Mouse (Mus musculus): ENCODE measurements around the gene Mpzl1.
A peak's percentile ranks its signal among the peaks of the same experiment; 100 is the strongest.

The Mpzl1 gene

DNA sequence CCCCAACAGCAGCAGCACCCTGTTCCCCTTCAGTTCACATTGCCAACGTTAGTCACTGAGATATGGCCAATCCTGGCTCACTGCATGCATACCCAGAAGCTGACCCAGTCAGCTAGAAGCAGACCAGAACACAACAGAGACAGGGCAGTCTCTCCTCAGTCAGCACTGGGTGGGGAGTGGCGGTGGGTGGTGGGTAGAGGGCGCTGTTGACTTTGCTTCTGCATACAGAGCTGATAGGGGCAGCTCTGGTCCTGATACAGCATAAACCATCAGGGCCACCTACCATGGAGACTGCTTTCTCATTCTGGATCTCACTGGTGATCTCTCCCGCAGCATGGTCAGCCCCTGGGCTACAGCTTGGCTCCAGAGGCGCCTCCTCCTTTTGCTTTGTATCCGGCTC, 20.7 kb upstream of the Mpzl1 start:
- peak; percentile 61 for DNase-seq

DNA sequence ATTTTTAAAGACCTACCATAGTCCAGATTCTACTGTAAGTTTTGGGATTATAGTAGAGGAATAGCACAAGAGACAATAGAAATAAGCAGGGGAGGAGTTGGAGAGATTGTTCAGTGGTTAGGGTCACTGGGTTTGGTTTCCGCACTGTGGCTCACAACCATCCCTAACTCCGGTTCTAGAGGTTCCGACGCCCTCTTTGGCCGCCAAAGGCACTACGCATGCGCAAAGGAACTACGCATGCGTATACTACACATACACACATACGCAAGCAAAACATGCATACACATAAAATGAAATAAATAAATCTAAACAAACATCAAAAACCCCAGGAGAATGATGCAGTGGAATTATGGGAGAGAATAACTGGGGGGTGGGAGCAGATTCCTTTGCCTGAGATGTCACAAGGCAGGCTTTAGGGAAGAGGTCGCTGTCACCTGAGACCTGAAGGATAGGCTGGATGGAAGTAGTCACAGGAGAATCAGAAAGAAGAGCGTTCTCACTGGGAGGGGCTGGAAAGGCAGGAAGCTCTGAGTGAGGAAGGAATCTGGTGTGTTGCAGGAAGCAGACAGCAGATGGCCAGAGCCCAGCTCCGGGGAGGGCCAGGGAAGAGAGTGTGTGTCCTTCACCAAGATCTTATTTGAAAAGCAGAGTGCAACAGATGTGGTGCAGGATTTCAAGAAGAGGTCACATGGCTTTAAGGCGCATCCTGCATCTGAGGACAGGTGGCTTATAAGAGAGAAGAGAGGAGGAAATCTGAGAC, 19.0 kb upstream of the Mpzl1 start:
- DNase-seq = no peak

DNA sequence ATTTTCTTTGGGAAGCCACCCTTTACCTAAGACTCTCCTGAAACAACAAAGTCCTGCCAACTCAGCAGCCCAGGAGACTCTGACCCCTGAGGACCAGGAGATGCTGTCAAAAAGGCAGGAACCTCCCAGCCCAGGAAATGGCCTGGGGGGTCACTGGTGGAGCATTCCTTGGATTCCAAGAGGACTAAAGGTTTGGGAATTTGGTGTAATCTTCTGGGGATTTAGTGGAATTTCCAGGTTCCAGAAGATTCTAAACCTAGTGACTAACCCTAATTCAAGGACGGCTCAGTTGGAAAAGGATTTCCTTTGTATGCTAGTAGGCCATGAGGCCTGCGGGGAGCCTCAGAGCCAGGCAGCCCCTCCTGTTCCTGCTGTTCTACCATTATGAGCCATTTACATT, 18.2 kb upstream of the Mpzl1 start:
- no peak for DNase-seq

DNA sequence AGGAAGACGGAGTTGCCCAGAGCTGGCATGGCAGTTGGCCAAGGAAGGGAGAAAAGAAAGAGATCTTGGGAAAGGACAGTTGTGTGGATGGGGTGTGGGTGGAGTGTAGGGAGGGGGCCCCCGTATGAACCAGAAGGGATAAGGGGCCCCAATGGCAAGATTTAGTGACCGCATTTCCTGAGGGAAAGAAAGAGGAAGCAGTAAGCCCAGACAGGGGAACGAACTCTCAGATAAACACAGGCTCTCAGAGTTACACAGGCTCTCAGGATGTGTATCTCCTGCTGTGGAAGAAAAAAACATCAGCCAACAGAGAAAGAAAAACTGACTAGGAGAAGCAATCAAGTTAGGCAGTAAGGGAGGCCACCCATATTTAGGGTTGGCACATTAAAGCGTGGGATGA, 16.8 kb upstream of the Mpzl1 start:
- DNase-seq = no peak

DNA sequence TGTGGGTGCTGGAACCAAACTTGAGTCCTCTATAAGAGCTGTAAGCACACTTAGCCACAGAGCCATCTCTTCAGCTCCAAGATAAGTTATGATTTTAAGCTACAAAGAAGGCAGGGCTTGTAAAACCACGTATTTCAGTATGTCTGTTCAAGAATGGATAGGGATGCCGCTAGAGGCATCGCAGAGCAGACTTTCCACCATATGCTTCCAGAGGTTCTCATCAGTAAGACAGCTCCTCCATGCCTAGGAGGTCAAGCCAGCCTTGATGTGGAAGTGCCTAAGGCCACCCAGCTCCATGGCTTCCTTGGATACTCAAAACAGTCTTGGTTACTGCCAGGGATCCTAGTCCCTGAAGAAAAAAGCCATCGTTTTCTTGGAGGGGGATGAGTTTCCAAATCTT, 10.8 kb upstream of the Mpzl1 start:
- no peak for DNase-seq

DNA sequence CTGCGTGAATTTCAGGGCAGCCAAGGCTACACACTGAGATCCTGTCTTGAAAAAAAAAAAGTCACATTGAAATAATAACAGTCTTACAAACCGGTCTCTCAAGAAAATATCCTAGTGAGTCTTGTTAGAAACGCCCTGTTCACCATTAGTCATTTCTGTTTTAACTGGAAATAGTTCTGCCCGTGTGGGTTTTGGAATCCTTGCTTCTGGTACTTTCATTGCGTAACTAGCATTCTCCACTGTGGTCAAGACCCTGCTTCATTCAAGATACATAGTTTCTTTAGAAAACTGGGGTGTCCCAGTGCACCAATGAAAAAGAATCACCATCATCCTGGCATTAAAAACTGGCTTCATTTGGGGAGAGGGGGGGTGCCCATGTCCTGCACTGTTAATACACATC, 9.4 kb upstream of the Mpzl1 start:
- DNase-seq = no peak

DNA sequence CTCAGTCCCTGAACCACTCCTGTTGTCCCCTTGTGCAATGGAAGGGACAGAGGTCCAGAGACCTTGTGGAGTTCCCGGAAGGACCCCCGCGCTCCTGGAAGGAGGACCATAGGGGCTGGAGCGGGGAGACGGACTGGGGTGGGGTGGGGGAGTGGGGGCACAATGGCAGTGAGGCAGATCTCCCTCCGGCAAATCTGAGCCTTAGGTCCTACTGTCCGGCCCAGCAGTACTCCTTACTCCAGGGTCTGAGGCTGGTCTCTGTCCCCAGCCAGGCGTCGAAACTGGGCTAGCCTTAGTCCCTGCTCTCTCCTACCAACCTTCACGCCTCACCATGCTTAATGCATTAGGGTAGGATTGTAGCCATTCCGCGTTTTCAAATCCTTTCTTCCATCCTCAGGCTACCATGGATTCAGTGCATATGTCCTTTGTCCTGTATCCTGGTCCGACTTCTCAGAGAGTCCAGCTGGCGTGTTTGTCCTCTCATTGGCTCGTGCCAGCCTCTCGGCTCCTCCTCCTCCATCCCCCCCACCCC, 8.5 kb upstream of the Mpzl1 start:
- DNase-seq = peak; percentile 41

DNA sequence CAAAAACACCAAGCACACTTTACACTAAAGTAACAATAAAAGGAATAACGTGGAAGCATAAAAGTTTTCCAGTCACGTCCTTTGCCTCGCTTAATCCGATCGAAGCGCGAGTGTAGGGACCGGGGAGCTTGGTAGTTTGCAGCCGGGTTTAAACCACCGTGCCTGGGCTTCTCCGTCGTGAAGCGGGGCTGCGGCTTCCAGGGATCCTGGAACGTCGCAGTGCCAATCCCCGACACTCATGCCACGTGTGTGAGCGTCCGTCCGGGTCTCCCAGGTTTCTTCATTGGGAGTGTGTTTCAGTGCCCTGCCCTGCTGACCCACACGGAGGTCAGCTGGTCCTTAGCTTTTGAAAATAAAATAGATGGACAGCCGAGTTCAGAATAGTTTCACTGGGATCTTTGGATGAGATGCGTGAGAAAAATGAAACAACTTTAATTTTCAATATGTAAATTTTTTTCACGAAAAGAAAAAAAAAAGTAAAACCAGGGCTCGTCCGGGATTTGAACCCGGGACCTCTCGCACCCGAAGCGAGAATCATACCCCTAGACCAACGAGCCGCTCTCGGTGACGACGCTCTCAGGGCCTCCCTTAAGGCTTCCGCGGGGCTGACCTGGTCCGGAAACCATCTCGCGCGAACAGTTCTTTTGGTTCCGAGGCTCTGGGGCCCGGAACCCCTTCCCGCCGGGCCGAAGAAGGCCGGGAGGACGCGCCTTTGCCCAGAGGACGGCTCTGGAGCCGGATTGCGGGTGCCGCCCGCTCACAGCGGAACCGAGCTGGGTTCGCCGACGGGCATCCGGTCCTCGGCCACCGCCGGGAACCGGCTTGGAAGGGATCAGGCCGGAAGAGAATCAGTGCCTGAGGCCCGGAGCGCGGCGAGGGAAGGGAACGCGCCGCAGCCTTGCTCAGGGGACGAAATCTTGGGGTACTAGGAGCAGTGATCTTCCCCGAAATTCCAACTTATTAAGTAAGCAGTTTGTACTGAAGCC, 7.7 kb upstream of the Mpzl1 start:
- DNase-seq = peak; percentile 87

DNA sequence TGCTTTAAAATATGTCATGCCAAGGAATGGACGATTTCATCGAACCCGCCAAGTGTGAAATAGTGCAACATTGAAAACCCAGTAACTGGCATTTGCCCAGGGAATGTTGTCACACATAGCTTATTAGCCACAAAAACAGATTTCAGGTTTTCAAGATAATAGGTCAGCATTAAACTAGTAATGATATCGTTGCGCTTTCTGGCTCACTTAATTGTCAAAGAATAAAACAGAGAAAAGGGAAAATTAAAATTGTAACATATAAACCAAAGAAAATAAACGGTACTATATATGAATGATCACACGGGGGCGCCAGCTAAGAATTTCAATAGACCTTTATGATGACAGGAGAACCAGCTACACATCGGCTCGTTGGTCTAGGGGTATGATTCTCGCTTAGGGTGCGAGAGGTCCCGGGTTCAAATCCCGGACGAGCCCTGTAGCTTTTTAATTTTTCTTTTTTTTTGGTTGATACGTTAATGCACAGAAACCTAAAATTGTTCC, 7.0 kb upstream of the Mpzl1 start:
- DNase-seq = peak; percentile 72

DNA sequence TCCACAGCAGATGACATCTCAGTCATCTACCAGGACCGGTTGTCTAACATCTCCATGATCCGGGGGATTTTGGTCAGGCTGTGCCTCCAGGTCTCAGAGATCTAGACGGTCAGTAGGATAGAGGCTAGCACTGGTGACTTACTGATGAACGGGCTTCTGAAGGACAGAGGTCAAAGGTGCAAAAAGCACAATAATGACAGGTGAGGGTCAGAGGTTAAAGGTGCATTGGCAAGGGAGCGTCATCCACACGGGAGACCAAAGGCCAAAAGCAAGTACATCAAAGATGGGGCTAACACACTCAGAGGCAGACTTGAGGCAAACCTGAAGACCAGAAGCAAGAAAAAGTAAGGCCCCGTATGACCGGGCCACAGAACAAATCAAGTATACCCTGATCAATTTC, 2.0 kb upstream of the Mpzl1 start:
- no peak for DNase-seq

DNA sequence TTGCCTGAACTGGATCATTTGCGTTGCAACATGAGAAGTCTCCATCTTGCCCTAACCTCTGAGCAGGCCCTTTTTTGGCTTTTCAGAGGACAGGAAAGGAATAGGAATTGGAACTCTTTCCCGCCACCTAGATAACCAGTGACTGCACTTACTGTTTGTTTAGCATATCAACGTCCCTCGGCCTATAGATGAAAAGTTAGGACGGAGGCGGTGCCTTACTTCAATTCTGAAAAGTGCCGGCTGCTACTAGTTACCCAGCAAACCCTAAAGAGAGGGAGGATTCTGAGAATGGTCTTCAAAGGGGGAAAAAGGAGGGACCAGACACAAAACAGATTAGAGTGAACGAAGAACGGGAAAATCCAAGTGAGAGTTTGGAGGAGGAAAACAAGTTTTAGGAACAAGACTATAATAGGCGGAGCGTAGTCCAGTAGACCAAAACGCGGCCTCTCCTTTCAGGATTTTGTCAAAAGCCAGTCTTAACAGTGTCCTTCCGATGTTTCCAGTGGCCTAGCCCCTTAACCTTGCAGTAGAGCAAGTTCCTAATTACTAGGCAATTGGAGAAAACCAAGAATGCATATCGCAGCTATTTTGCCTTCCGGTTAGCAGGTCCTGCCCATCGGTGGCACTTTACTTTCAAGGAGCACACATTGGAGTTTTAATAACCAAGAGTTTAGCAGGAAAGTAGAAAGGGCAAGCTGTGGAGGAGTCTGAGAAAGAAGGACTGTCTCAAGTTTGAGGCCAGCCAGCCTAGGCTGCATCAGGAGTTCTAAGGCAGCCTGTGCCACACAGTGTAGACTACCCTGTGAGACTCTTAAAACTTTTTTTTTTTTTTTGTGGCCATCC, 938 bp upstream of the Mpzl1 start:
- DNase-seq = no peak

DNA sequence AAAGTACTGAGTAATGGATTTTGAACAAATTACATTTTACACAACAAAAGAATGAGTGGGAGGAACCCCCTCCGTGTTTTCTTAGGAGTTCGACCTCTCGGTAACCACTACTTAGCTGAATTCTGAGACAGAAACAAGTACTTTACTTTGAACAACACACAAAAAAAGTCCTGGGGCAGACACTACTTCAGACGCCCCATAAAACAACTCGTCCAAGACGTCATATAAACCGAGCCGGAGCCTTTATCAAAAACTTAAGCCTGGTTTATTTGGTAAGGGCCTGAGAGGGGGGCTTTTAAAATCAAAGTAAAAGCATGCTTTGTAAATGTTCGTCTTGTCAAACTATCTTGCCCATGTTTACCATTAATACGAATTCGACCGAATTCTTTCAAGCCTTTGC, 993 bp downstream of the Mpzl1 start:
- DNase-seq = no peak

DNA sequence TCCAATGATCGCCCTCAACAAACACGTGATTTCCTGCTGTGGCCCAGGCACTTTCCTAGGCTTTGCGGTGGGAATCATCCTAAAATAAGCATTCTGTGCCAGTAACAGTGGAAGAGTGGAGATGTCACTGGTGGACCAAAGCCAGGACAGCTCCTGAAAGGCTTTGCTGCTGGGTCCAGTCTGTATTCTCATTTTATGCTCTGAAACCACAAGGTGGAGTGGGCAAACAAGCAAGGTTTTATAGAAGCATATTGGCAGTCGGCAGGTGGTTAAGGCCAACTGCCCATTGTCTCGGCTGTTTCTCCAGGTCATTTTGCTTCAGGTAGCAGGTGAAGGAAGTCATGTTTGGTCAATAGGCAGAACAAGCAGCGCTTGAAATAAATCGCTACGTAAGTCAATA, 3.2 kb downstream of the Mpzl1 start:
- DNase-seq = no peak

DNA sequence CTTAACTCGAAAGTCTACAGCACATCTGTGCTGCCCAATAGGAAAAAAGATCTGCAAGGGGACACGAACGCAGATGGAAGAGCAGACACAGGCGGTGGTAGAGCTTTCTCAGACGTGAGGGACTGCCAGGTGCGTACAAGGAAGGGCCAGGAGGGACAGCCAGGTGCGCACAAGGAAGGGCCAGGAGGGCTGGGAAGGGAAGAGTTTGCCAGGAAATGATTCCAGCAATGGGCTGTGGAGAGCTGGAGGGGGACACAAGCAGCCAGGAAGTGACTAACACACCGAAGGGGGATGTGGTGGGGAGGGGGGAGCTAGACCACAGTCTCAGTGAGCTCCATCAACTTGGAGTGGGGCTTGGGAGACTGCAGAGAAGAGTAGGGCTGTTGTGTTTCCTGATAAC, 4.4 kb downstream of the Mpzl1 start:
- DNase-seq = no peak

DNA sequence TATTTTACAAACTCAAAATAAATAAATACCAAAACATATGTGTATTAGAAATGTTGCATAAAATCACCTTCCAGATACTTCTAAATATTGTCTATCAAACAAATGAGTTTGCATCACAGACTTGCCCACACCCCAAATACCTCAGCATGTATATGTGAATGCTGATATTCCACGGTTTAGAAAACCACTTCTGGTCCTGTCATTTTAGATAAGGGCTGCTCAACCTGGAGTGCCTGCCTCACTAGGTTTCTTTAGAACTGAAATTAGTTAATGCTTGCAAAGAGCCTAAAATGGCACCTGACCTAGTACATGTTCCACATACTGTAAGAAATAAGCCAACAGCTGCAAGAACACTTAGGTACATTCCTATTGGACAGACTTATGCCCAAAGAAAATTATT, 5.7 kb downstream of the Mpzl1 start:
- DNase-seq = no peak

DNA sequence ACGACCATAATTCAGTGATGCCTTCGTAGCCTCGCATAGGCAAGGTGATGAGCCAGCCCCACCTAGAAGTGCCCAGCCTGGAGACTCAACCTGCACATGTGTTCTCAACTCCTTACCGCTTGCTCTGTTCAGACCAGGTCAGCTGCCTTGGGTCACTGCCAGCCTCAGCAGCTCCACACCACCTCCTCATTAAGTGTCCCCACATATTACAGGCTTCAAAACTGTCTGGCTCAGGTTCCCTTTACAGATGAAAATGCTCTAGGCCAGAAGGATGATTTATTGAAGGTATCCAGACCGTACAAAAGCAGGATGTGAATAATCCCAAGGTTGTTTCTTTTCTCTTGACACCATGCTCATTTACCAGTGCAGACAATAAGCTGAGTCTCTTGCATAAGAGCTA, 8.4 kb downstream of the Mpzl1 start:
- DNase-seq = no peak

DNA sequence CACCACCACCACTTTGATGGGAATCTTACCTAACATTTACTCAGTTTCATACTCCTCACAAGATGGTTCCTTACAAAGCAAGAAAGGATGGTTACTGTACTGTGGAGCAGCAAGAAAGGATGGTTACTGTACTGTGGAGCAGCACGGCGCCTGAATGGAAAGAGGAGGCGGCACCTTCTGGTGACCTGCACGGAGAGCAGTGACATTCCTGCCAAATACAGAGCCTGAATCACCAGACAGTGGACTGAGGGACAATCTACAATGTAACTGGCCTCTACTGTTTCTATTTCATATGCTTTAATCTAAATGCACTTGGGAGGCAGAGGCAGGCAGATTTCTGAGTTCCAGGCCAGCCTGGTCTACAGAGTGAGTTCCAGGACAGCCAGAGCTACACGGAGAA, 9.3 kb downstream of the Mpzl1 start:
- DNase-seq = no peak

DNA sequence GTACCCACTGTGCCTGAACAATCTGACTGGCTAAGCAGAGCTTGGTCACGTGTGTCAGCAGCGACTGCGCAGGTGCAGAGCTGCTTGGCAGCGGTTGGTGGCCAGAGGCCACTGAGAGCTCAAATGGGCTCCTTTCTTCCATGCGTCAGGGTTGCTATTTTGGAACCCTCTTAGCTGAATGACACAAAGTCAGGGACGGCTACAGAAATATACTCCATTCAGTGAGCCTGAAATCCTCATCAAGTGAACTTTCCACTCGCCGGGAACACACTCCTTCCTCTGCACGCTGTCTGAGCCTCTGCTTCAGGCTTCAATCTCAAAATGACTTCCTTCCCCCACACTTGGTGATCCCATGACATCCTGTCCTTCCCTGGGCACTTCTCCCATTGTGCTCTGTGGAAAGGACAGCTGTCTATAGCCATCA, 16.1 kb downstream of the Mpzl1 start:
- DNase-seq = no peak

DNA sequence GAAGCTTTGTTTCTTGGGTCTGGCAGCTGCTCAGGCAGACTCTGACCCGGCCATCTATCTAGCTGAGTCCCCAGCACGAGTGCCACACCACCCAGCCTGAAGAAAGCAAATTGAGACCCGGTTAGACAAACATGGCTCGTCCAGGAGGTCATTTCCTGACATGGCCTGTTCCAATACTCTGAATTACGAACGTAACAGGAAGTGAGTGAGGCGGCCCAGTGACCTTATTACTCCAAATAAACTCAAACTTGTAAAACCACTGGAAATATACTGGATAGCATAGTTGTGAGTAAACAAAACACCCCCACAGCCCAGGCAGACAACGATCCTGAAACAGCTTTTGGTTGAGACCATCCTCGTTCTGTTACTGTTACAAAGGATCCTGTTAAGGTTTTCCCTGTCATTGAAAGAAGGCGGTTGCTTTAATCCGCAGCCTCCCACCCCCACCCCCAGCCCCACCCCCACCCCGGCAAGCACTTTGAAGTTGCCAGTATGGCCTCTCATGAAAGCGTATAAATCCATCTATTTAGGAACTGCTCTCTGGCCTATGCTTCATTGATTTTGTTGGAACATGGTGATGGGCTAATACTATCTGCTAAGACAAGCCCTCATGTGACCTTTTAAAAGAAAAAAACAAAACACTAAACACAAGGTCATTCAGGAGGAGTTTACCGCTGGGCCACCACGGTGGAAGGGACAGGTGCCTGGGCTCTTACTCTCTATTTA, 17.0 kb downstream of the Mpzl1 start:
- peak; percentile 42 for DNase-seq

DNA sequence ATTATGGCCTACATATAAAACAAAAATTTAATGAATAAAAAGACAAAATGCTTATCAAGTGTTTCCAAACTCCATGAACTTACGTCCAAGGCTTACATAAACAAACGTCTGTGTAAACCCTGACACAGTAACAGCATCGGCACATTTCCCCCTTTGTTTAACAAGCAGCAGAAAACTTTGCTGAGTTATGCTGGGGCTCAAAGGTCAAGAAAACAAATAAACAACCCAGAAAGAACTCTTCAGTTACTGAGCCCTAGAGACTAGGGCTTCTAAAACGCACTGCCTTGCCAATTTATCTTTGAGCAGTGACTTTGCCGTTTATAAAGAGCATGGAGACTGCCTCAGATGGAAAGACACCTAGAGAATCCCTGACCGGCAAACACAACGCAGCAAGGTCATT, 17.7 kb downstream of the Mpzl1 start:
- DNase-seq = no peak

DNA sequence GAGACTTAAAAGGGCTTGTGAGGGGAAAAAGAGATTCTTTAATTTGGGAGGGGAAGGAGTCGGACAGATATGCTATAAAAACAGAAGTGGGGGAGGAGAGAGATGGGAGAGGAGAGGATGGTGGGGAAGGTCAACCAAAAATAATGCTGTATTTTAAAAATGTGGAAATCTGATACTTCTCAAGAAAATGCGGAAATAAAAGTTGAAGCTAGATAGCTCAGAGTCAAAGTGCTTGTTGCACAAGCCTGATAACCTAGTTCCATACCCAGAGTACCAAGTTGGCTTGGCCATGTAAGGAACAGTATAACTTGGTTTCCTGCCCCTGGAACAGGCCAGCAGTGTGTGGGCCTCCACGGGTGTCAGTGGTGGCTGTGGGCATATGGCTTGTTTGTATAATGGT, 19.5 kb downstream of the Mpzl1 start:
- DNase-seq = no peak

DNA sequence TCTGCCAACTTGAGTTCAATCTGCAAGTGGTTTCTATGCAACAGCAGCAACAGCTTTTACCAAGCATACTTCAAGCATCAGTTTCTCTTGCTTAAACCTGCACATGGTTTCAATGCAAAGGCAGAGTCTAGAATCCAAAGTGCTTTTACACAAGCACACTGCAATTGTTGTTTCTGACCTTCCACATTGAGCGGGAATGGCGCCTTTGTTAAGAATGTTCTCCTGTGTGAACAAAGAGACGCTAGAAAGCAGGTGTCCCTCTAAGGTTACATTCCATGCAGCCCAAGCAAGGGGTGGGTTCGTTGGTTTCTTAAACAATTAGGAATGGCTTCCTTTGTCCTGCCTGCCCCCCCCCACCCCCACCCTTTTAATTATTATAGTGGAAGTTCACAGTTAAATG, 20.4 kb downstream of the Mpzl1 start:
- no peak for DNase-seq
